Mouse (Mus musculus) erythroblast, embryonic 14.5 days (primary cell): ENCODE data around the gene Cdk11b.

Experiments used
- GATA1 ChIP-seq: IDR thresholded peaks from 2 replicates; pipeline ENCODE4 v1.6.1; 2012; ENCODE audit warnings: low read length, inconsistent platforms, mixed read lengths
- TAL1 ChIP-seq: IDR thresholded peaks from 3 replicates; pipeline ENCODE4 v1.6.1; 2012; ENCODE audit warnings: low read length, inconsistent platforms, mixed read lengths

- TF ChIP-seq TAL1, result no peak
- no peak for TF ChIP-seq GATA1
These were observed 27.8 kb downstream of the Cdk11b start for GRCm38 (mm10) chr4:155652283-155653085.
